Mouse (Mus musculus) lung, adult 2 months (tissue): ENCODE data around the gene Fbxl16.

Experiments
- CTCF ChIP-seq: fragments of 200-500 bp; IDR thresholded peaks from 2 replicates; pipeline ENCODE4 v1.5.1; 2011; ENCODE audit warnings: mild to moderate bottlenecking, low read length, control low read depth; ENCODE audit not compliant: insufficient read depth
- POLR2A ChIP-seq: fragments of 200-500 bp; IDR thresholded peaks from 2 replicates; pipeline ENCODE4 v1.6.1; 2011; ENCODE audit warnings: low read depth, mild to moderate bottlenecking, control low read depth, low read length, borderline replicate concordance; ENCODE audit errors: extremely low read depth

DNA sequence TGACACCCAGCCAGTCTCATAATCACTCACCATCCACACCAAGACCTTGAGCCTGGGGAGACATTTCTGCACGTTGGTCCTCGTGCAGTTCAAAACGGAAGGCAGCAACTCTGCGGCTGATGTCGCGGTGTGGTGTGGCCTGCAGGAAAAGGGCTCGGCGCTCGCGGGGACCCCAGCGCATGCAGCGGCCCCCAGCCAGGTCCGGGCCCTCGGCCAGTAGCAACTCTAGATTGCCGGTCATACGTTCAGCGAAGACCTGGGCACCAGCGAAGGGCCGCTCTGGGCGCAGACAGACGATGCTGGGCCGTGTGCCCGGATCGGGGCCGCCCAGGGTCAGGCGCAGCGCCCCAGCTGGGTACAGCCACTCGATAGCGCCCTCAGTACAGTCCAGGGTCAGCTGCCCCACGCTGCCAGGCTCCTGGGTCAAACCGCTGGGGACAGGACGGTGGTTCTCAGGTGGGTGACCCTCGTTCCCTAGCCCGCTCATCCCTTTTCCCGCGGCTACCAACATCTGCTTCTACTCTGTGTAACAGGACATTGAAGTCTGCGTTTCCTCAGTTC, 12.6 kb upstream of the Fbxl16 start:
- TF ChIP-seq CTCF = no peak
- TF ChIP-seq POLR2A = no peak
